14 mouse cellular contexts compared by ENCODE assay signal in the genomic region with DNA sequence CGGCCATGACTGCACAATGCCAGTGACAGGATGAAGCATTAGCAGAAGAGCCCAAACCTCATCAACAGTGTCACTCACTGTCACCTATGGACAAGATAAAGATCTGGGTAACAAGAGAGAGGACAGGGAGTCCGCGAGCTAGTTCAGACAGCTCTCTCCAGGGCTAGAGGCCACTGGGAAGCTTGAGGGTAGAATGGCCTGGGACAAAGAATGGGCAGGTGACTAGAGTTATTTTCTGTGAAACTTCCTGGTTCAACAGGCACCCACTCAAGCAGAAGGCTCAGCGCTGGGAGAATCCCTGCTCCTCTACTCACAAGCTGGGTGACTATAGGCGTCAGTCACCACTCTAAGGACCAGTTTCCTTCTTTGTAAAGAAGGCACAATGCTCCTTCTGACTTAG. TPM values are rescaled to one million over a fixed set of nuclear protein-coding genes. Genes with fewer than 3 reads are reported as not detected.
"Had no signal": no experiment of that assay in that cellular context is flagged by ENCODE, and none has a peak within 500 bp of the region (broad histone marks: within the 10 kb centered on the region; RNA-seq: fewer than 3 reads in every experiment).

No protein-coding gene starts in this region.

- H3K4me3 ChIP-seq: limb, embryonic 10.5 days; liver, embryonic 15.5 days; megakaryocyte, embryonic 14.5 days; midbrain, embryonic 13.5 days; stomach, embryonic 15.5 days had no signal

- H3K27me3 ChIP-seq: liver, embryonic 15.5 days; midbrain, embryonic 13.5 days; stomach, embryonic 15.5 days had no signal

- DNase-seq: kidney, adult 11 months; kidney, postnatal 36 days; lung, adult 2 months; lung, postnatal 10 days; right cerebral cortex, postnatal 14 days; thymus, postnatal 36 days had no signal

- H3K4me2 ChIP-seq: liver, embryonic 11.5 days; liver, embryonic 15.5 days; midbrain, embryonic 13.5 days; stomach, embryonic 15.5 days had no signal

- H3K36me3 ChIP-seq: limb, embryonic 10.5 days; liver, embryonic 15.5 days; midbrain, embryonic 13.5 days; stomach, embryonic 15.5 days had no signal

- H3K9me3 ChIP-seq: limb, embryonic 10.5 days; liver, embryonic 15.5 days; megakaryocyte, embryonic 14.5 days; midbrain, embryonic 13.5 days; stomach, embryonic 15.5 days had no signal

- H3K9ac ChIP-seq: liver, embryonic 15.5 days; midbrain, embryonic 13.5 days; stomach, embryonic 15.5 days had no signal

- ATAC-seq: midbrain, embryonic 13.5 days had no signal

- H3K4me1 ChIP-seq: liver, embryonic 15.5 days; megakaryocyte, embryonic 14.5 days had no signal

- H3K27ac ChIP-seq: kidney, postnatal 0 days; limb, embryonic 10.5 days; liver, embryonic 15.5 days; macrophage; midbrain, embryonic 13.5 days; stomach, embryonic 15.5 days had no signal

RNA-seq across cellular contexts. Expression of a gene that starts 46.2 kb away (rescaled TPM):
- polyA plus RNA-seq: macrophage had no signal
